In the genomic region with DNA sequence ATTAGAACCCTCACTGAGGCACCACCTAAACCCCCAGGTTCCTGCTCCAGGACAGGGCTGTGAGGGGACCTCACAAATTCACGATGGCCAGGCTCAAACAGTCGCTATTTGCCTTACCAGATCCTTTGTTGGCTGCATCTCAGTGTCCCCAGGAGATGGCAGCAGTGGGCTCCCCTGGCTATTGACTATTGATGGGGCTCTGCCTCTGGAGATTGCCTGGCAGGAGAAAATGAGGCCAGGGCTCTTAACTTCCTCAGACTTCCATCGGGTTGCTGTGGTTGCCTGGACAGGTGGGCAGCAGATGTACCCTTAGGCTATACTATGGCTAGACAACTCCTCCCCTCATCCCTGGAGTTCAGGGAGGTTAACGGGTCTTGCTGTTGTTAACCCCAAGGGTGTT, we compare ENCODE assay signal across 8 mouse cellular contexts. TPM values are rescaled to one million over a fixed set of nuclear protein-coding genes. Genes with fewer than 3 reads are reported as not detected.
A peak's percentile ranks its signal among the peaks of the same experiment; 100 is the strongest.
DNase-seq lines count a peak whose midpoint lies in the region; ATAC-seq and TF ChIP-seq lines count a peak whose summit lies in the region.
"Had no signal": no experiment of that assay in that cellular context is flagged by ENCODE, and none has a peak within 500 bp of the region (broad histone marks: within the 10 kb centered on the region; RNA-seq: fewer than 3 reads in every experiment).

No protein-coding gene starts in this region.

- H3K36me3 ChIP-seq in hindbrain, embryonic 12.5 days: no peaks in the 10 kb centered on the region
- no peaks in the 10 kb centered on the region for H3K36me3 ChIP-seq in limb, embryonic 12.5 days

- in situ Hi-C loops in Patski (cut with MboI; ENCODE audit: low pct_unique_long_range_greater_than_20kb): loop anchor here (5.0 kb wide), 3 partner anchors 37 to 102 kb away; a partner anchor contains a TSS

- TF ChIP-seq CTCF in Patski (IDR thresholded peaks at IDR 0.05): peak; percentile 70
- 0 out of 2 replicates have a peak, but pooled peaks have one; percentile 26 for TF ChIP-seq CTCF in bone marrow macrophage, adult 2 months (IDR thresholded peaks at IDR 0.05; ENCODE audit: low read depth, low read length)

- H3K4me2 ChIP-seq in hindbrain, embryonic 12.5 days (replicated peaks): 0 out of 2 replicates have a peak overlapping the region, but pooled peaks have one; percentile 33
- H3K4me2 ChIP-seq in limb, embryonic 12.5 days: 0 out of 2 replicates have a peak overlapping the region, but pooled peaks have one; percentile 46

- ATAC-seq in Patski: peak; percentile 47
- no peak for ATAC-seq in hindbrain, embryonic 12.5 days (ENCODE audit: low FRiP score)
- ATAC-seq in limb, embryonic 12.5 days (ENCODE audit: insufficient number of reproducible peaks, insufficient read depth, low FRiP score, low TSS enrichment, low read depth): no peak

- no peak overlapping the region for H3K4me3 ChIP-seq in bone marrow macrophage, adult 2 months (ENCODE audit: insufficient read depth, low read length)
- H3K4me3 ChIP-seq in hindbrain, embryonic 12.5 days: no peak overlapping the region
- no peak overlapping the region for H3K4me3 ChIP-seq in limb, embryonic 12.5 days (replicated peaks)

- peak; percentile 52 for DNase-seq in layer of hippocampus, adult 11-12 months (ENCODE audit: low spot score)
- DNase-seq in layer of hippocampus, adult 9-10 months (ENCODE audit: low spot score): no peak
- no peak for DNase-seq in Patski (ENCODE audit: low read depth, low spot score)
- peak; percentile 63 for DNase-seq in right cerebral cortex, postnatal 14 days

- no peak for TF ChIP-seq POLR2A in bone marrow macrophage, adult 2 months (IDR thresholded peaks at IDR 0.05; ENCODE audit: borderline replicate concordance, low read depth, low read length)

- peaks cover 2% of the 10 kb centered on the region for H3K27me3 ChIP-seq in Patski
- H3K27me3 ChIP-seq in hindbrain, embryonic 12.5 days: no peaks in the 10 kb centered on the region
- no peaks in the 10 kb centered on the region for H3K27me3 ChIP-seq in limb, embryonic 12.5 days

- WGBS in hindbrain, embryonic 12.5 days: 18% methylated on average over 4 of the region's 4 CpGs
- WGBS in limb, embryonic 12.5 days: 10% methylated on average over 4 of the region's 4 CpGs

- H3K9me3 ChIP-seq in hindbrain, embryonic 12.5 days (replicated peaks): no peaks in the 10 kb centered on the region
- no peaks in the 10 kb centered on the region for H3K9me3 ChIP-seq in limb, embryonic 12.5 days

- POLR2A ChIA-PET in Patski (lab: Charles Lee): no interaction called here

- H3K4me1 ChIP-seq in bone marrow macrophage, adult 2 months (ENCODE audit: control insufficient read depth, insufficient read depth, low read length): no peaks in the 10 kb centered on the region
- peaks cover 5% of the 10 kb centered on the region for H3K4me1 ChIP-seq in hindbrain, embryonic 12.5 days
- peaks cover 3% of the 10 kb centered on the region; the same call in 1 of the 2 replicates for H3K4me1 ChIP-seq in limb, embryonic 12.5 days (replicated peaks)

- no peak overlapping the region for H3K27ac ChIP-seq in bone marrow macrophage, adult 2 months (ENCODE audit: insufficient read depth, low read depth, low read length)
- H3K27ac ChIP-seq in hindbrain, embryonic 12.5 days: no peak overlapping the region
- no peak overlapping the region for H3K27ac ChIP-seq in limb, embryonic 12.5 days

- H3K9ac ChIP-seq in hindbrain, embryonic 12.5 days: no peak overlapping the region
- no peak overlapping the region for H3K9ac ChIP-seq in limb, embryonic 12.5 days (replicated peaks)

- CTCF ChIA-PET in Patski (lab: Charles Lee): interaction anchor here (1.0 to 2.2 kb wide), 3 partner anchors 7 to 40 kb away, joined by 3 to 5 read pairs (median 5); no protein-coding TSS in a partner anchor

RNA-seq across cellular contexts. Expression of a gene that starts 22.2 kb away (rescaled TPM):
- not detected for polyA plus RNA-seq in Patski (2021)
- polyA plus RNA-seq in bone marrow macrophage, adult 2 months (2012; ENCODE audit: insufficient read depth, insufficient read length, missing spikeins): not detected in 2 replicates
- polyA plus RNA-seq in hindbrain, embryonic 12.5 days (2016; fragmentation: Nextera tagmentation; extraction: Ambion mirVana): 0.34 TPM in 1 of 2 replicates, not detected in the other
- polyA plus RNA-seq in limb, embryonic 12.5 days (2016; fragmentation: Nextera tagmentation; extraction: Ambion mirVana): 1.6 and 2.0 TPM in 2 replicates

RNA-seq across cellular contexts. Expression of a gene that starts 45.8 kb away (rescaled TPM):
- not detected for polyA plus RNA-seq in Patski (2021)
- polyA plus RNA-seq in bone marrow macrophage, adult 2 months (2012; ENCODE audit: insufficient read depth, insufficient read length, missing spikeins): not detected in 2 replicates
- polyA plus RNA-seq in hindbrain, embryonic 12.5 days (2016; fragmentation: Nextera tagmentation; extraction: Ambion mirVana): not detected in 2 replicates
- polyA plus RNA-seq in limb, embryonic 12.5 days (2016; fragmentation: Nextera tagmentation; extraction: Ambion mirVana): not detected in 2 replicates
- polyA plus RNA-seq: gonadal fat pad, adult 2 months had no signal

RNA-seq across cellular contexts. Expression of a gene that starts 49.3 kb away (rescaled TPM):
- not detected for polyA plus RNA-seq in Patski (2021)
- polyA plus RNA-seq in bone marrow macrophage, adult 2 months (2012; ENCODE audit: insufficient read depth, insufficient read length, missing spikeins): not detected in 2 replicates
- 0.04 TPM in 1 of 2 replicates, not detected in the other for polyA plus RNA-seq in hindbrain, embryonic 12.5 days (2016; fragmentation: Nextera tagmentation; extraction: Ambion mirVana)
- not detected in 2 replicates for polyA plus RNA-seq in limb, embryonic 12.5 days (2016; fragmentation: Nextera tagmentation; extraction: Ambion mirVana)

Comparison
In these comparisons a context has a peak if more than half of its experiments do, and no peak if none do; other contexts are left out.
1. DNase-seq: peak in layer of hippocampus, adult 11-12 months (single experiment) and right cerebral cortex, postnatal 14 days (single experiment); none in layer of hippocampus, adult 9-10 months (single experiment) and Patski (single experiment).